Mouse (Mus musculus) CH12F3 (cell line): ENCODE results near the gene Cd9.

ENCODE experiments used
- in situ Hi-C: fragments of 300-500 bp; cut with MboI; formaldehyde crosslinking; loops from 2 replicates; pipeline ENCODE4 v1.14.3; 2020; ENCODE audit warnings: low sequenced_read_pairs

Gene Cd9

DNA sequence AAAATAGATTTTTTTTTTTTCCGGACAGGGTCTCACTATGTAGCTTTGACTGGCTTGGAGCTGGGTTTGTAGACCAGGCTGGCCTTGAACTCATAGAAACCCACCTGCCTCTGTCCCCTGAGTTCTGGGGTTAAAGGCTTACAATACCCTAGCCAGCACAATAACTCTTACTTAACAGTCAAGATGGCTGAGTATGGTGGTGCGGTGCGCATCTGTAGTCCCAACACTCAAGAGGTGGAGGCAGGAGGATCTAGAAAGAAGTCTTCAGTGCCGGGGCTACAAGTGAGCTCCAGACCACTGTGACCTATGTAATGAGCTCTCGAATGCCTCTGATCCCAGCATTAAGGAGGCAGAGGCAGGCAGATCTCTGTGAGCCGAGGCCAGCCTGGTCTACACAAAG, 82.9 kb downstream of the Cd9 start:
- in situ Hi-C loops = no loop called here

GRCm38 (mm10) chr6:125410995-125411547, 83.5 kb downstream of the Cd9 start:
- in situ Hi-C loops = no loop called here

DNA sequence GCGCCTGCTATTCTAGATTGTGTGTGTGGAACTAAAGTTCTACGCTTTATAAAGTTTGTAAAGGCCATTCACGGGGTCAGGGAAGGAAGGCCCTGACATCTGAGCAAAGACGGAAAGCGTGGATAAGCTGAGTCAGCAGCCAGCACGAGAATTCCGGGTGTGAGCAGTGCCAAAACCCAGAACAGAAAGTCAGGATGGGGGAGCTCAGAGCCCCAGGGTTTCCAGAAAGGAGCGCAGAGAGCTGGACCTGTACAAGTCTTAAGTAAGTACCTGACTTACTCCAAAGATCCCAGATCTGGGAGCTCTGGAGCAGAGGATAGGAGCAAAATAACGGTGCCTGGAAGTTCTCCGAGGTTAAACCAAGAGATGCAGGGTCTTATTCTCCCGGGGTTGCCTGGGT, 84.0 kb downstream of the Cd9 start:
- in situ Hi-C loops = no loop called here
